Mouse (Mus musculus) liver, adult 2 months (tissue): ENCODE results near the gene Insig2.

Experiments used
- CTCF ChIP-seq: fragments of 200-500 bp; IDR thresholded peaks from 2 replicates; pipeline ENCODE4 v1.5.1; 2011; ENCODE audit warnings: low read depth, low read length, control low read depth
- POLR2A ChIP-seq: fragments of 200-500 bp; IDR thresholded peaks from 2 replicates; pipeline ENCODE4 v1.6.1; 2011; ENCODE audit warnings: low read length, control low read depth; ENCODE audit not compliant: insufficient read depth; ENCODE audit errors: extremely low read depth

- TF ChIP-seq CTCF (no peak), POLR2A (no peak)
Measured at GRCm38 (mm10) chr1:121377901-121378300, 45.5 kb upstream of the Insig2 start.
